Mouse (Mus musculus) left cerebral cortex, adult 9 months (tissue): ENCODE data around the gene Mier3.
"Not testable (repeated sequence)": the region's sequence is repeated elsewhere in the genome, so short reads cannot be mapped to it uniquely, and the experiment has no call there.

Experiments used
- DNase-seq, 2 experiments: peaks; one replicate each; pipeline ENCODE4 v3.0.0; 2022; ENCODE audit warnings: low spot score in 2 of 2

The Mier3 gene

DNA sequence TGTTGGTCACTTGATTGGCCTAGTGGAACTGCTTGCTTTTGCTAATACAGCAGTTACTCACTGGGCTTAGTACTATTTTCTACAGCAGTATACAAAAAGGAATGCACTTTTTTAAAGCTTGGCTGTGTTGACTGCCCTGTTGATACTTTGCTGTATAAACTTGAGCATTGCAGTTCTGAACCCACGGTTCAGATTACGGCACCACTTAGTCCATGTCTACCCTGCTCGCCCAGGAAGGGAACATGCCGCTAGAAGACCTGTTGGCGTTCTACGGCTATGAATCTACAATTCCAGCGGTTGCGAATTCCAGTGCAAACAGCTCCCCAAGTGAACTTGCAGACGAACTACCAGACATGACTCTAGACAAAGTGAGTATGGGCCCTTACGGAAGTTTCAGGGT, 22.6 kb downstream of the Mier3 start:
- DNase-seq: no peak

- DNase-seq: not testable (repeated sequence)
Observed at GRCm38 (mm10) chr13:111703952-111704351, 23.2 kb downstream of the Mier3 start.

- DNase-seq: no peak
Observed at GRCm38 (mm10) chr13:111710531-111710930, 29.8 kb downstream of the Mier3 start.

GRCm38 (mm10) chr13:111719726-111720125, 38.9 kb downstream of the Mier3 start:
- DNase-seq: no peak

- no peak for DNase-seq
Observed at GRCm38 (mm10) chr13:111724811-111725164, 44.0 kb downstream of the Mier3 start.

DNA sequence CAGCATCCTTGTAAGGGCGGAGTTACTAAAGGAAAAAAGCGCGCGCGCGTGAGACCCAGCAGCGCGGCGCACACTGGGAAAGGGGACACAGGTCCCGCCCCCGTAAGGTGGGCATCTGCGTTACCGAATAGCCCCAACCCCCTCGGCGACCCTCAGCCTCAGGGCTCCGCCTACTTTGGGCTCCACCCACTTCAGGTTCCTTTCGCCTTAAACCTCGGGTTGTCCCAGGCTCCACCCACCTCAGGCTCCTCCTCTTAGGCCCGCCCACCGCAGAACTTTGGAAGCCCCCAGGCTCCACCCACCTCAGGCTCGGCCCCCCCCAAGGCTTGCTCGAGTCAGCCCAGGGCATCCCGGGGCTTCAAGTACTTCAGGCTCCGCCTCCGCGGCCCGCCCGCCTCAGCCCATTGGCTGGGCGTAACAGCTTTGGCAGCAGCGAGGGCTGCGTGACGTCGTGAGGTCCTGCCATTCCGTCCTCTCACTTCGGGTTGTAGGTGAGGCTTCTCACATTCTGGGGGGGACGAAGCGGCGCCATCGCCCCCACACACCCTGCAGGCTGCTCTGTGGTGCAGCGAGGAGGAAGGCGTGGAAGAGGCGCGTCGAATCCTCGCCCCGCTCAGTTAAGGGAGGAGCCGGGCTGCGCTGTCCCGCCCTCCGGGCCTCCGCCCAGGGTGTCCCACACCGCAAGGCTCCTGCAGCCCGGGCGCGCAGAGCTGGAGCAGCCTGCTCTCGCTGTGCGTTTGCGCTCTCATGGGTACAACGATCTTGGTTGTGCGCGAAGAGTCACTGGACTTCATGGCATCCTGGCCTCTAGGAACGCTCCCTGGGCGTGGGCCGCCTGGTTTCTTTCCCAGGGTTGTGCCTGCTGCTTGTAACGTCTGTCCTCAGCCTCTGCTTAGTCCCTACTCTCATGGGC, 44.6 kb downstream of the Mier3 start:
- DNase-seq: peak; percentile 92 to 94

DNA sequence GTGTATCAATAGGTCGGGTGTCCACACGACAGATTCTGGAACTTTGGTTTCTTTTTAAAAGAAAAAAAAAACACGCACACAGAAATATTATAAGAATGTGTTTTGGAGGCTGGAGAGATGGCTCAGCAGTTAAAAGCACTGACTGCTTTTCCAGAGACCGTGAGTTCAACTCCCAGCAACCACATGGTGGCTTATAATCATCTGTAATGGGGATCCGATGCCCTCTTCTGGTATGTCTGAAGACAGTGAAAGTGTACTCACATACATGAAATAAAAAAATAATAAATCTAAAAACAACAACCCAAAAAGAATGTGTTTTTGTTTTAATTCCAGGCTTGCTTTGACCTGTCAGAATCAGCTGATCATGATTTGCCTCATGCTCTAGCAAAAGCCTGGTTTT, 46.1 kb downstream of the Mier3 start:
- no peak for DNase-seq

- no peak for DNase-seq
Observed at GRCm38 (mm10) chr13:111741204-111741990, 60.6 kb downstream of the Mier3 start.

GRCm38 (mm10) chr13:111741991-111742615, 61.3 kb downstream of the Mier3 start:
- peak in 1 of 2 experiments; percentile 43 for DNase-seq

GRCm38 (mm10) chr13:111744233-111745000, 63.6 kb downstream of the Mier3 start:
- DNase-seq: no peak

GRCm38 (mm10) chr13:111745216-111745615, 64.4 kb downstream of the Mier3 start:
- no peak for DNase-seq

DNA sequence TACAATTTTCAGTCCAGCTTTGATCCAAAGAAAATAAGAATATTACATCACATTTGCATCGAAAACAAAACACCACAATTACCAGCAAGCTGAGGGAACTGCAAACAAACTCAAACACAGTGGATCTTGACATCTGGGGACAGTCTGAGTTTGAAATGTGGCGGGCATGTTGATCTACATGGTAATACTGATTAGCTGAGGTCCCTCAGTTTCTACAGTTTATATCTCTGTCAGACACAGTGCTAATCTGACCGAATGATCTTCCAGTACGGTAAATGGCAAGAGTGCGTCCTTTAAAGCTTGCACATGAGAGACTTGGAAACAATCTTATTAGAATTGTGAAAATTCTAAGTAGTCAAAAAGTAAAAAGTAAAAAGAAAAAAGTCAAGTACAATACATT, 66.1 kb downstream of the Mier3 start:
- no peak for DNase-seq

DNA sequence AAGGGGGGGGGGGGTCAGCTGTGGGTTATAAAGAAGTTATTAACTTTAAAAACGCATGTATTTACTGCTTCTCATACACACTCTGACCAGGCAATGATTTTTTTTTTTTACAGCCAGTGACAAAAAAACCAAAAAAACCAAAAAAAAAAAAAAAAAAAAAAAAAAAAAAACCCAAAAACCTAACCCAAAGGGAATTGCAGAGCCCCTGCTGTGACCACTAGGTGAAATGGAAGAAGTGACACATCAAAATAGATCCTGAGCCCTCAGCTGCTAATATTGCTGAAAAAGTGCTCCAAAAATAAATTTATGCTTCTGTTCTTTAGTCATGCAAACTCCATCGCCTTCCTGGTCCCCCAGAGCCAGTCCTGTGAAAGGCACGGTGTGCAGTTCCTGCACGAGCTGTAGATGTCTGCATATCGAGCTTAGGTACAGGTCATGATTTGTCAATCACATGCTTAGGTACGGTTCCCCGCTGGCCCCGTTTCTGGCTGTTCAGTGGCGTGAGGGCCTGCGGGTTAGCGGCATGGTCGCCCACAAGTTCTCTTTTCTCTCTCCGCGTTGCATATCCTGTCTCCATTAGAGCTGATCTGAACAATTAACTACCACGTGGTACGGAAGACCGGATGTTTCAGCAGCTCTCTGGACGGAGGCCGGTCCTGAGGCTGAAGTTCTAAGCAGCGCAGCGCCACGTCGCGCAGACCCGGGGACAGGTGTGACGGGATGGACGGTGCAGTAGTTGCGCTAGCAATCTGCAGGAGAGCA, 67.7 kb downstream of the Mier3 start:
- no peak for DNase-seq

DNA sequence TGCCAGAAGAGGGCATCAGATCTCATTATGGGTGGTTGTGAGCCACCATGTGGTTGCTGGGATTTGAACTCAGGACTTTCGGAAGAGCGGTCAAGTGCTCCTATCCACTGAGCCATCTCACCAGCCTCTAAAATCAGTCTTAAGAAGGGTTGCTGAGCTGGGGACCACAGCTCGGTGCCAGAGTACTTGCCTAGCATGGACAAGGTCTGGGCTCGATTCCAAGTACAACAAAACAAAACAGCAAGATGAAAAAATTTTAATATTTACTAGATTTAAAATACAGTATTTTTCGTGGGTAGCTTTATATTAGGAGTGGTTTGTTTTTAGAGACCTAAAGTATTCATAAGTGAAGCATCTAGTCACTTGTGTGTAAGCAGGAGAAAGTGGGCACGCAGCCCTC, 72.5 kb downstream of the Mier3 start:
- DNase-seq: no peak

DNA sequence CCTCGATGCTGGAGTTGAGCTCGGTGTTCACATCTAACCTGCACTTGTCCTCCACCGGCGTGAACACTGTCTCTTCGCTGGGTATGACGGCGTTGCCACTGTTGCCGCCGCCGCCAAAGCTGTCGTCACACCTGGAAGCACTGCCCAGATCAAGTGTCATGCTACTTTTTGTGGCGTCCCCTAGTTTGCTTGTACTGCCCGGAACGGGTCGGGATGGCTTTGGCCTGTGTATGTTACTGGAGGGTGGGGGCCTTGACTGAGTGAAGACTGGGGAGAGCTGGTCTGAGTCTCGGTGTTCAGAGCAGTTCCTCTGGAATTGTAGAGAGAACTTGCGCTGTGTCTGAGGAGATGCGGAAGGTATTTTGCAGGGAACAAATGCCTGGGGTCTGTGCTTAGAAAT, 74.6 kb downstream of the Mier3 start:
- no peak for DNase-seq

GRCm38 (mm10) chr13:111755937-111756336, 75.2 kb downstream of the Mier3 start:
- DNase-seq: no peak

GRCm38 (mm10) chr13:111756986-111757385, 76.2 kb downstream of the Mier3 start:
- no peak for DNase-seq

- no peak for DNase-seq
Observed at GRCm38 (mm10) chr13:111762526-111762925, 81.7 kb downstream of the Mier3 start.
